Mouse (Mus musculus) kidney, adult 18-20 months (tissue): ENCODE results near the gene Fam189b.

Experiments
- DNase-seq: peaks from one replicate; pipeline ENCODE4 v3.0.0; 2021

Fam189b gene

DNA sequence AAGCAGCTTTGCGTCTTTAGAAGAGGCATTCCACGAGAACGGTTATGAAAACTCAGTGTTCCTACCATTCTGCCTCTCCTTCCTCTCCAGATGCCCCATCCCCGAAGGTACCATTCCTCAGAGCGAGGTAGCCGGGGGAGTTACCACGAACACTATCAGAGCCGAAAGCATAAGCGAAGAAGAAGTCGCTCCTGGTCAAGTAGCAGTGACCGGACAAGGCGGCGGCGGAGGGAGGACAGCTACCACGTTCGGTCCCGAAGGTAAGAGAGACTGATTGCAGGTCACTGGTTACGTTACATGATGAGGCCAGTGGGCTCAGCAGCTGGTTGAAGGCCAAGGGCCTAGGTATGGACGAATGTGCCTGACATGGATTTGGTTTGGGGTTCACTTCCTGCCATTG lies 16.0 kb upstream of the Fam189b start:
- DNase-seq = no peak

DNA sequence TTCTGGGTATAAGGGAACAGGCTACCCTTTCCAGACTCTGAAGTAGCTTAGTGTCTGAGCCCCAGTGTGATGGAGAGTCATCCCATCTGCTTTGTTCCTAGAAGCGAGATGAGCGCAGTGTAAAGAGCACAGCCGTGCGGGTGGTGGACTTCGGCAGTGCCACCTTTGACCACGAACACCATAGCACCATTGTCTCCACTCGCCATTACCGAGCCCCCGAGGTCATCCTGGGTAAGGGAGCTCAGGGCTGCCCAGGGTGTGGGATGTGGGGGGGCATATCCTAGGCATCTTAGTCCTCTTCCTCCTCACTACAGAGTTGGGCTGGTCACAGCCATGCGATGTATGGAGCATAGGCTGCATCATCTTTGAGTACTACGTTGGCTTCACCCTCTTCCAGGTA lies 8.1 kb upstream of the Fam189b start:
- no peak for DNase-seq

DNA sequence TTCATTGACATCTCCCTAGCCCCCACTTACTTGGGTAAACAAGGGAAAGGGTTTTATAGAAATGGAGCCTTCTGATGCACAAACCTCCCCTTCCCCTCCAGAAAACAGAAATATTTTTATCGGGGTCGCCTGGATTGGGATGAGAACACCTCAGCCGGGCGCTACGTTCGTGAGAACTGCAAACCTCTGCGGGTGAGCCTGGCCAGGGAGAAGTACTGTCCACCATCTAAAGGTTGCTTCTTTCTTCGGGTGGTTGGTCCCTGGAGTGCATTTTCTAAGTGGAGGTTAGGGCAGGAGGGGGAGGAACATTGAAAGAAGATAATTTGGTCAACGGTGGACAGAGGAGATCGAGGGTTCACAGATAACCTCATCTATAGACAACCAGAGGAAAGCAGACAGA lies 7.4 kb upstream of the Fam189b start:
- no peak for DNase-seq

DNA sequence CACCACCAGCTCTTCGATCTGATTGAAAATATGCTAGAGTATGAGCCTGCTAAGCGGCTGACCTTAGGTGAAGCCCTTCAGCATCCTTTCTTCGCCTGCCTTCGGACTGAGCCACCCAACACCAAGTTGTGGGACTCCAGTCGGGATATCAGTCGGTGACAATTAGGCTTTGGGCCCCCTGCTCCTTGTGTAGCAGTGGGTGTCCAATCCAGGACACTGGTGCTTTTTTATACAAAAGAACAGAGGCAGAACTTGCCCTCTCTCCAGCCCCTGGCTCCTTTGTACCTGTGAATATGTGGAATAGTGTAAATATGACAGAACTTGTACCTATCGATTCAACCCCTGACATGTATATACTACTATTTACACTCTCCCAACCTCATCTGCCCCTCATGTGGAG lies 6.5 kb upstream of the Fam189b start:
- DNase-seq = no peak

DNA sequence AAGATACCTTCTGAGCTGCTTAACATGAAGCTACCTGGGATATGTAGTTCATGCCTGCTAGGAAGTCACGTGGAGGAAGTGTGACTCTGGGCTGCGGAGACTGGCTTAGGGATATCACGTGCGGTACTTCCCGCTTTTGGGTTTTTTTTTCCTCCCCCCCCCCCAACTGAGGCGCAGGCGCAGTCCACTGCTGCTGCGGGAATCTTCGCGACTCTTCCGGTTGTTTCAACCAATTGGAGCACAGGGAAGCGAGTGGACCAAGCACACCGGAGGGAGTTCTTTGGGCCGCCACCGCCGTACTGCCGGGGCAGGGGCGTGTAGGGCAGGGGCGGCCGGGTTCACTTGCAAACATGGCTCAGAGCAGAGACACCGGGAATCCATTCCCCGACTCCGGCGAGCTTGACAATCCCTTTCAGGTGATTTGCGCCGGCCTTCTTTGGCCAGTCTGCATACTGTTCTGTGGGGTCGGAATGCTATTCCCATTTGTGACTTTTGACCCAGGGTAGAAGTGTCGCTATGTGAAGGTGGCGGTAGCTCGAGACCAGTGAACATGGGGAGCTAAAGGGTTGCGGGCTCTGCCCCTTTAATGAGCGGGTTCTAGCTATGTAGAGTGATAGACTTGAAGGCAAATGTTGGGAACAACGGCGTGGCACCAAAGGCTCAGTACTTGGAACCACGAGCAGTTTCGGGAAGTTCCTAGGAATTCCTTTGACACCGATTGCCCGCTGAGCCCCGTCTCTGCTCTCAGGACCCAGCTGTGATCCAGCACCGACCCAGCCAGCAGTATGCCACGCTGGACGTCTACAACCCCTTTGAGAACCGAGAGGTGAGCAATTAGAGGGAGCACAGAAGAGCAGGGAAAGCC lies 5.5 kb upstream of the Fam189b start, which contains the start of gene Scamp3:
TSS of gene Scamp3 (plus strand) at position 232 of the 865 bp plus-strand sequence.
- peak; percentile 84 for DNase-seq

DNA sequence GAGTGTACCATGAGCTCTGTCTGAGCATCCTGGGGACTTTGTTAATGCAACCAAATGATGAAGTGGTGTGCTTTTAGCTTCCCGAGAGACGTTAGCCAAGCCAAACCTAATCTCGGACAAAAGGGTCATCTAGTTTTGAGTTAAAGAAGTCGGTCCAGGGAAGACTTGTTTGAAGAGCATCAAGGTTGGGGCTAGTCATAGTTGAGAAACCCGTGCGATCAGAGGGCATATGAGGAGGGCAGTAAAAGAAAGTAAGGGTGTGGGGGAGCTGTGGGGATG lies 4.9 kb upstream of the Fam189b start:
- DNase-seq = no peak

DNA sequence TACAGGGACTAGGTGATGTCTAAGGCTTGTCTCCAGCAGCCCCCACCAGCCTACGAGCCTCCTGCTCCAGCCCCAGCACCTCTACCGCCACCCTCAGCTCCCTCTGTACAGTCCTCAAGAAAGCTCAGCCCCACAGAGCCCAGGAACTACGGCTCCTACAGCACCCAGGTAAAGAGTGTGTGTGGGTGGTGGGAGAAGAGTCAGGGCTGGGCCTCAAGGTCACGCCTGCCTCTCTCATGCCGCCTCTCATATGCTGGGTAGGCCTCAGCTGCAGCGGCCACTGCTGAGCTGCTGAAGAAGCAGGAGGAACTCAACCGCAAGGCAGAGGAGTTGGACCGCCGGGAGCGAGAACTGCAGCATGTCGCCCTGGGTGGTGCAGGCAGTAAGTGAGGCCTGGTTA lies 3.9 kb upstream of the Fam189b start:
- DNase-seq = no peak

DNA sequence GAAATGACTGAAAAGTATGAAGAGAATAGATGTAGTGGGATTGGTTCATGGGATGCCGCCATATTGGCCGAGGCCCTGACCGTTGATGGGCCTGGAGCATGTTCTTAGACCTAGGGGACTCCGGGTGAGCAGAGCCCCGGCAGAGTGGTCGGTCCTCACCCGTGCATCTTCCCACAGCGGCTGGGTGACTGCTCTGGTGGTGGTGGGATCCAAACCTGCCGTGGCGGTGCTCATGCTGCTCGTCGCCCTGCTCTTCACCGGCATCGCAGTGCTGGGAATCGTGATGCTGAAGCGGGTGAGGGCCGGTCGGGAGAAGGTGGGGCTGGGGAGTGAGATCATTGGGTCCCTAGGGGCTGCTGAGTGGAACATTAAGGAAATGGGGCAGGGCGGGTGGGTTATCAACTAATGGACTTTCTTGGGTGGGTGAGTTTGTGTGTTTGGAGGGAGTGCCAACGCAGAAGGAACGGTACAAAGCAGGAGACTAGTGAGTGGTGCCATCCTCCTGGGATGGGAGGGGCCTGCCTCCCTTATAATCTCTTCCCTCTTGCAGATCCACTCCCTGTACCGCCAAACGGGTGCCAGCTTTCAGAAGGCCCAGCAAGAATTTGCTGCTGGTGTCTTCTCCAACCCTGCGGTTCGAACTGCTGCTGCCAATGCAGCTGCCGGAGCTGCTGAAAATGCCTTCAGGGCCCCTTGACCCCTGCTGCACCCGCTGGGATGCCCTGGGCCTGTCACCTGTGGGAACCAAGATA lies 1.0 kb upstream of the Fam189b start:
- DNase-seq = no peak

DNA sequence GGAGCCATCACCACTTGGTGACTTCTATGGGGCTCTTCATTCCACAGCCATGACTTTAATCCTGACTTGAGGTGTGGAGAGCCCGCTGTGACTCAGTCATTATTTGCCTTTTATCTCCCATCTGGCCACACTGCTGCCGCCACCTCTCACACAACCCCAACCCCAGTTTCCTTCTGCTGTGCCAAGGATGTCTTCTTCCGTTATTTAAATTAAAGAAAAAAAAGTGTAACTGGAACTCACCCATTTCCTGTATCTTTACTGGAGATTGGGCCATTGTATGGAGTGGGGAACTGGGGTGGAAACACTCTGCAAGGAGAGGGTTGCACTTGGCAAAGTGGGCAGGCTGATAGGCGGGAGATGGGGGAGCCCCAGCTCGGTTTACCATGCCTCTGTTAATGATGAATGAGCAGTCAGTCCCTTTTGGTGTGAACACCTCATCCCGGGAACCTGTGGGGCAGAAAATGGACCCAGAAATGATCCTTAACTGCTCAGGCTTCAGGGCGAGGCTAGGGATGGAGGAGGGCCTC lies 349 bp upstream of the Fam189b start:
- no peak for DNase-seq

DNA sequence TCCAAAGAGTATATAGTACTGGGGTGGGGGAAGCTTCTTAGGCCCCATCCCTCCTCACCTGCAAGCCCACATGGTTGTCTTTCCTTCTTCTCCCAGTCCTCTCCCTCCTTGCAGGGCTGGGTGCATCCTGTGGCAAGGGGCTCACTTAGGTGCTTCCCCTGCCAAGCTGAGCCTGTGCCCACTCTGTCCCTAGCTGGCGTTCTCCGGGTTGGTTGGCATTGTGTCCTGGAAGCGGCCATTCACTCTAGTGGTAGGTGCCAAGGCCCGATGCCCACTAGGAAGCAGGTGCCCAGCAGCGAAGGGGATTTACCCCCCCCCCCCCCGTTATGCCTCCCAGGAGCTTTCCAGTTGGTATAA lies 994 bp downstream of the Fam189b start:
- DNase-seq = no peak

DNA sequence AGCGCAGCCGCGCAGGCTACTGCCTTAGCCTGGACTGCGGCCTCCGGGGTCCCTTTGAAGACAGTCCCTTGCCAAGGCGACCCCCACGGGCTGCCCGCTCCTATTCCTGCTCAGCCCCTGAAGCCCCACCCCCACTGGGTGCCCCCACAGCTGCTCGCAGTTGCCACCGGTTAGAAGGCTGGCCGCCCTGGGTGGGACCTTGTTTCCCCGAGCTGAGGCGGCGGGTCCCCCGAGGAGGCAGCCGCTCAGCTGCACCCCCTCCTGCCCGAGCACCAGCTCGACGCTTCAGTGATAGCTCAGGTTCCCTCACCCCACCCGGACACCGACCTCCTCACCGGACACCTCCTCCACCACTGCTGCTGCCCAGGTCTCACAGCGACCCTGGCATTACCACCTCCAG lies 4.3 kb downstream of the Fam189b start:
- DNase-seq = no peak

DNA sequence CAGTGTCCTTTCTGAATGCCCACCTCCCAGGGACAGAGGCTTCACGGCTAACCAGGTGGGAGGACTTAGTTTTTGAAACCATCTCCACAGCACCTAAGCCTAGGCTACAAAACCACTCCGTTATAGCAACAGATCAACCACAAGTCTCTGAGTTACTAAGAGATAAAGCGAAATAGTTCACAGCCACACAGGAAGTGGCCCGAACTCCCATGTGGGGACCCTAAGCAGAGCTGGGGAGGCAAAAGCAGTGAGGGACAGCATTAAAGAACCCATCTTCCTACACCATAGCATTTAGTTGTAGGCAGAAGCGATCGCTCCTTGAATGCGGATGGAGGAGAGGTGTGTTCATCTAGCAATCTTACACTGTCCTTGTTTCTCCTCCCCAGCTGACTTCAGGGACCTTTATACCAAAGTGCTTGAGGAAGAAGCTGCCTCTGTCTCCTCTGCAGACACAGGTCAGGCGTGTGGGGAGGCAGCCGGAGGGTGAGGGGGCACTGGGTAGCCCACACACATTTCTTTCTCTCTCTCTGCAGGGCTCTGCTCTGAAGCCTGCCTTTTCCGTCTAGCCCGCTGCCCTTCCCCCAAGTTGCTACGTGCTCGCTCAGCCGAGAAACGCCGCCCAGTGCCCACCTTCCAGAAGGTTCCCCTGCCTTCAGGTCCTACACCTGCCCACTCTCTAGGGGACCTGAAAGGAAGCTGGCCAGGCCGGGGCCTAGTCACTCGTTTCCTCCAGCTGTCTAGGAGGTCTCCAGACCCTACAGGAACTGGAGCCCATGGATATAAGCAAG lies 4.9 kb downstream of the Fam189b start:
- DNase-seq = no peak

DNA sequence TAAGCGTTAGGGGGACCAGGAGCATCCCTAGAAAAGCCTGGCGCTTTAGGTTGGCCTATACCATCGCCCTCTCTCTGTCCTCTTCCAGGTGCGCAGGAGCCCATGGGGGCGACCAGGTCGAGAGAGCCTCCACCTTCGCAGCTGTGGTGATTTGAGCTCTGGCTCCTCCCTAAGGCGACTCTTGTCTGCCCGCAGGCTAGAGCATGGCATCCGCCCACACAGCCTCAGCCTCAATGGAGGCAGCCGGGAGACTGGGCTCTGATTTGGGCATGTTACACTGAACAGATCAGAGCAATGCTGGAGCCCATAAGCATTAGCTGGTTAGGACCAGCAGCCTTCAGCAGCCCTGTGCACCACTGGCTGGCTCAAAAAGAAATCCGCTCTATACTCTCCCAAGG lies 5.5 kb downstream of the Fam189b start:
- no peak for DNase-seq

DNA sequence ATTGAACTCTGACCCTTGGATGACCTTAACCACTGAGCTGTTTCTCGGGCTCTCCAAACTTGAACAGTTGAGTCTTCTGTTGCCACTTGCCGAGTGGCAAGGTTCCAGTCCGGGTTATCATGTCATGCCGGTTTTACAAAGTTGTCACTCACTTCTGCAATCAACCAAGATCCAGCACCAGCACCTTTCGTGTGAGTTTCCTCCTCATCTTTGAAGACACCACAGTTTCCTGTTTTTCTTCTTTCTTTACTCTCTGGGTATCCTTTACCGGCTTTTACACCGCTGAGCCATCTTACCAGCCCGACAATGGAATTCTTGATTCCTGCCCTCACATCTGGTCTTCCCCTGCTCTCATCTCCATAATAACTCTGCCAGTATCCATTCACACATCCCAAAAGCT lies 7.5 kb downstream of the Fam189b start:
- no peak for DNase-seq

DNA sequence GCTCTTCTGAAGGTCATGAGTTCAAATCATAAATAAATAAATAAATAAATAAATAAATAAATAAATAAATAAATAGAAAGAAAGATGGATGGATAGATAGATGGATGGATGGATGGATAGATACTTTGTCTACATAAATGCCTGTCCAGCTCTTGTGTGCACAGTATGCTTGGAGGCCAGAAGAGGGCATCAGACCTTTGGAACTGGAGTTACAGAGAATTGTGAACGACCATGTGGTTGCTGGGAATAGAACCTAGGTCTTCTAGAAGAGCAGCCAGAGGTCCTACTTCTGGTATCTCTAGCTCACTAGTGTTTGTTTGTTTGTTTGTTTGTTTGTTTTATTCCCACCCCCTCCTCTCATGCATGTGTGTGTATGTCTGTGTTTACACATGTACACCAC lies 10.4 kb downstream of the Fam189b start:
- no peak for DNase-seq

DNA sequence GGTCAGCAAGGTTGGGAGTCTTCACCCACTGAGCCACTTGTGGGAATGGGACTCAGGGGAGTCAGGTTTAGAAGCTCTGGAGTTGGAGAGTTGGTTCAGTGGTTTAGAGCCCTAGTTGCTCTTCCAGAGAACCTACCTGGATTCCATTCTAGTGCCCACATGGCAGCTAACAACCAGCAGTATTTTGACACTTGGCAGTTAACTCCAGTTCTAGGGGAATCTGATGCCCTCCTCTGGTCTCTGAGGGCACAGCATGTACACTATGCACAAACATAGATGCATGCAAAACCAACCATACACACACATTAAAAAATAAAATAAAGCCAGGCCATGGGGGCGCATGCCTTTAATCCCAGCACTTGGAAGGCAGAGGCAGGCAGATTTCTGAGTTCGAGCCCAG lies 10.9 kb downstream of the Fam189b start:
- peak; percentile 39 for DNase-seq

DNA sequence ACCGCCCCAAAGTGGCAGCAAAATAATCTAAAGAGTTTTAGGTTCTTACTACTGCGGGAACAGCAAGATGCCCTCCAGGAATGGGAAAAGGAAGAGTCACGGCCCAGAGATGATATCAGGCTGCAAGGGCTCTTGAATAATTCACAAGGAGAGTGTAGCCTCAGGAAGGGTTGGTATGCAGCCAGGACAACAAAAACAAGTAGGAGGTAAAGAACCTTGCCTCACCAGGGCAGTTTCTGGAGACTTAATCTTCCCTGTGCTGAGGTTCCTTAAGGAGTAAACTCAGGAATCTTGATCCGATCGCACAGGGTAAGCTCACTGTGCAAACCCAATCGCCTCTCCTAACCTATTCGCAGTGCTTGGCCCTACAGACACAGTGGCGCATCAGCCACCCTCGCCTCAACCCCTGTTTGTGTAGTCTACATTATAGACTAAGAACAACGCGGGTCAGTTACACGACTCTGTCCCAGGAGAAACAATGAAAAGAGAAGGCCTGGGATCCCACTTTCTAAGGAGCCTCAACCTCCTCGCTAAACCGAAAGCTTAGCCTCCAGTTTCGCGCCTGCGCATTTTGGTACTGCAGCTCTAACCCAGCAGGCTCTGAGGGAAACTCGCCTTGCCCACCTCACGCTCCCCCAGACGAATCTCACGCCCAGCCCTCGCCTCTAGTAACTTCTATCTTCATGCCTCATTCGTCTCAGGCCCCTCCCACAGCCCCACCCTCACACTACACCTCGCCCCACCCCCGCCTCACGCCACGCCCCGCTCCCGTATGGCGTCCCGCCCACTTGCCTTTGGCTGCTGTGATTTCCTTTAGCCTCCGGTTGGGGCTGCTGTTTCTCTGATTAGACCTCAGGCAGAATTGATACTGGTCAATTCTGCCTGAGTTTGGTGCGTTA lies 13.3 kb downstream of the Fam189b start:
- peak; percentile 88 for DNase-seq

DNA sequence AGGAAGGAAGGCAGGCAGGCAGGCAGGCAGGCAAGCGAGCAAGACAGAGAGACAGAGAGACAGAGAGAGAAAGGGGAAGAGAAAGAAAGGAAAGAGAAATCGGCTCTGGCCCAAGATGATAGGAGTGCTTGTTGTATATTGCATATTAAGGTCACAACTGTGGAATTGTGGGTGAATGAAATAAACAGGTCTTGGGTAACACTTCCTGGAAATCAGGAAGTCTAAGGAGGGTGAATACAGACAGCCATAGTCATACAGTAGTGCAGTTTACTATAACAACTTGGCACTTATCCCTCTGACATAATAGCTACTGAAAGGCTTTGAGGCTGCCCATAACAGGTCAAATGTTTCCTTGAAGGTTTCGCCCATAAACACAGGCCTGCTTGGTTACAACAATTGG lies 16.9 kb downstream of the Fam189b start:
- DNase-seq = no peak

DNA sequence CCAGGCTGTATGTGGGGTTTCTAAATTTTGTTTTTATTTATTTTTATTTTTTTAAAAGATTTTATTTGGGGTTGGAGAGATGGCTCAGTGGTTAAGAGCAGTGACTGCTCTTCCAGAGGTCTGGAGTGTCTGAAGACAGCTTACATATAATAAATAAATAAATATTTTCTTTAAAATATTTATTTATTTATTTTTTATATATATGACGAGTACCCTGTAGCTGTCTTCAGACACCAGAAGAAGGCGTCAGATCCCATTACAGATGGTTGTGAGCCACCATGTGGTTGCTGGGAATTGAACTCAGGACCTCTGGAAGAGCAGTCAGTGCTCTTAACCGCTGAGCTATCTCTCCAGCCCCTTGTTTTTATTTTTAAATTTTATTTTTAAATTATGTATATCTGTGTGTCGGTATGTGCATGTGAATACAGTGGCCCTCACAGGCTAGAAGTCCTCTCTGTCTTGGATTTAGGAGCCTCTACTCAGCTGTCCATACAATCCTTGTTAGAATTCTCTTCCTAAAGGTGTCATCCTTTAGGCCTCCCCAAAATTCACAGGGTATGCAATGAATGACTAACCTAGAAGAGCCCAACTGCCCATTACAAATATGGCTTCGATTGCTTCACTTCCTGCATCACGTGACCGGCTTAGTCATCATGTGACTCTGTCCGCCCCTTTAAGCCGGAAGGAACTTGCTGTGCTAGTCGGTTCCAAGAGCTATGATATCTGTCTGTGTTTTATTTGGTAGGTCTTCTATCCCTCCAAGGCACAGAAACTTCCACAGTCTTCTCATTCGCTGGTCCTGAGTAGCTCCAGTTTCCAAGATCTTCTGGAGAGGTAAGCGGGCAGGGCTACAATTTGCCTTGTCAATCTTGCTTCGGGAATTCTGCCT lies 19.6 kb downstream of the Fam189b start, which contains the start of gene Gba:
TSS of gene Gba (plus strand) at position 676 of the 889 bp plus-strand sequence.
- DNase-seq = peak; percentile 88

DNA sequence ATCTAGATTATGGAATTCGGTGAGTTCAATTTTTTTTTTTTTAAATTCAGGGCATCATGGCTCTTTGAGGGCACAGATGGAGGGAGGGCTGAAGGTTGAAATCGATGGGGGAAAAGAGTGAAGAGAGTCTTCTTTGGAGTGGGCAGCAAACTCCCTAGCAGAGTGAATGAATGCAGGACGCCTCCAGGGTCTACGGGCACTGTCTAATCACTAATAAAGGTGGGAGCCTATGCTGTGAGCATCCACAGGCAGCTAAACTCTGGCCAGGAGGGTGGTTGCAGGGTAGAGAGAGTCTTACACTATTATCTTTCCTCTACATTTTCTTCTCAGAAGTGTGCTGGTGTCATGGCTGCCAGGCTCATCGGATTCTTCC lies 20.2 kb downstream of the Fam189b start:
- no peak for DNase-seq

DNA sequence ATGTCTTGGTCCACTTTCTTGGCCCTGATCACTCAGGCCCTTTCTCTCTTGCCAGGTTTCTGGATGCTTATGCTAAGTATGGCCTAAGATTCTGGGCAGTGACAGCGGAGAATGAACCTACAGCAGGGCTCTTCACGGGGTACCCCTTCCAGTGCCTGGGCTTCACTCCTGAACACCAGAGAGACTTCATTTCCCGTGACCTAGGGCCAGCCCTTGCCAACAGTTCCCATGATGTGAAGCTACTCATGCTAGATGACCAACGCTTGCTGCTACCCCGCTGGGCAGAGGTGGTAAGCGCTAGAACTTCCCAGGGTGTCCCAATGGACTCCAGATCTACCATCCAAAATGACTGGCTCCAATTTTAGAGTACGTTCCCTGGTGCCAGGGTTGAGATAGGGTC lies 23.1 kb downstream of the Fam189b start:
- no peak for DNase-seq
